Comparison of ENCODE assay signal across 8 mouse cellular contexts in the genomic region with DNA sequence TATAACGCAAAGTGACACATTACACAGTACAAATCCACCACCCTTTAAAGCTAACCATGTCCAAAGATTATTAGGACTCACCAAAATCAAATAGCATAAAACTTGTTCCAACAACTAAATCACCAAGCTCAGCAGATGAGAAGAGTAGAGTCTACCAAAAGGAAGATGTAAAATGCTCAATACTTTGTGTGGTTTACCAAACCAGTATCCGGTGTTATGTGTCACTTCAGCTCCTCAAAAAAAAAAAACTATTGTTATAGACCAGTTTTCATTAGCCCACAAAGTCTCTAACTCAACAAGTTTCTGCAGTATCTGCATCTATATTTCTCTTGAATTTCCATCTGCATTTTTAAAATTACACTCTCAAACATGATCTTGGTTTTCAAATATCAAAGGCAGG. TPM values are rescaled to one million over a fixed set of nuclear protein-coding genes. Genes with fewer than 3 reads are reported as not detected.
DNase-seq lines count a peak whose midpoint lies in the region; ATAC-seq and TF ChIP-seq lines count a peak whose summit lies in the region.

No protein-coding gene starts in this region.

- TF ChIP-seq CTCF in heart, postnatal 0 days (IDR thresholded peaks at IDR 0.05; ENCODE audit: low read depth) = no peak
- TF ChIP-seq CTCF in G1E (IDR thresholded peaks at IDR 0.05; ENCODE audit: low read depth, low read length) = no peak

- H3K27me3 ChIP-seq in heart, postnatal 0 days (ENCODE audit: control insufficient read depth, insufficient read depth, low read length) = no peaks in the 10 kb centered on the region
- no peaks in the 10 kb centered on the region for H3K27me3 ChIP-seq in G1E (ENCODE audit: insufficient read depth, low read length)
- H3K27me3 ChIP-seq in hindbrain, embryonic 14.5 days (ENCODE audit: control insufficient read depth, insufficient read depth, low read length) = no peaks in the 10 kb centered on the region
- H3K27me3 ChIP-seq in midbrain, embryonic 13.5 days = no peaks in the 10 kb centered on the region

- H3K4me2 ChIP-seq in heart, postnatal 0 days (ENCODE audit: low read depth, low read length) = peak overlapping the region; percentile 80
- H3K4me2 ChIP-seq in hindbrain, embryonic 14.5 days (replicated peaks) = peak overlapping the region; percentile 67
- H3K4me2 ChIP-seq in midbrain, embryonic 13.5 days (replicated peaks) = peak overlapping the region; percentile 60

- no peak for DNase-seq in heart, postnatal 0 days (ENCODE audit: low spot score)
- no peak for DNase-seq in heart, adult 9 months (ENCODE audit: low spot score in 2 of 2)
- DNase-seq in G1E (ENCODE audit: low spot score) = no peak
- DNase-seq in hindbrain, embryonic 14.5 days (ENCODE audit: low spot score) = no peak
- DNase-seq in layer of hippocampus, postnatal 10 days (ENCODE audit: low spot score in 2 of 2) = no peak
- DNase-seq in urinary bladder, postnatal 36 days (ENCODE audit: low spot score in 2 of 2) = no peak
- DNase-seq in cerebellum, adult 9-10 months = no peak

- H3K4me1 ChIP-seq in heart, postnatal 0 days (ENCODE audit: control insufficient read depth, insufficient read depth) = peaks cover 13% of the 10 kb centered on the region; the same call in 1 of the 2 replicates
- H3K4me1 ChIP-seq in G1E (ENCODE audit: insufficient read depth, low read depth, low read length) = peaks cover 37% of the 10 kb centered on the region
- H3K4me1 ChIP-seq in hindbrain, embryonic 14.5 days (replicated peaks; ENCODE audit: control insufficient read depth, insufficient read depth, low read length) = peaks cover 22% of the 10 kb centered on the region
- peaks cover 20% of the 10 kb centered on the region for H3K4me1 ChIP-seq in midbrain, embryonic 13.5 days (replicated peaks)

- peak overlapping the region; percentile 49; the same call in 1 of the 2 replicates for H3K27ac ChIP-seq in heart, postnatal 0 days (ENCODE audit: low read depth)
- peak overlapping the region; percentile 100; the same call in 1 of the 2 replicates for H3K27ac ChIP-seq in hindbrain, embryonic 14.5 days
- H3K27ac ChIP-seq in midbrain, embryonic 13.5 days = 0 out of 2 replicates have a peak overlapping the region, but pooled peaks have one; percentile 100

- TF ChIP-seq EP300 in heart, postnatal 0 days (IDR thresholded peaks at IDR 0.05; ENCODE audit: low read depth) = no peak

- 35% methylated on average over 2 of the region's 2 CpGs for WGBS in heart, postnatal 0 days
- 50% methylated on average over 2 of the region's 2 CpGs for WGBS in hindbrain, embryonic 14.5 days
- WGBS in midbrain, embryonic 13.5 days = 54% methylated on average over 2 of the region's 2 CpGs

- no peaks in the 10 kb centered on the region for H3K9me3 ChIP-seq in heart, postnatal 0 days (replicated peaks; ENCODE audit: control insufficient read depth, low read length)
- no peaks in the 10 kb centered on the region for H3K9me3 ChIP-seq in G1E (replicated peaks)
- no peaks in the 10 kb centered on the region for H3K9me3 ChIP-seq in hindbrain, embryonic 14.5 days (ENCODE audit: control insufficient read depth, low read length)
- H3K9me3 ChIP-seq in midbrain, embryonic 13.5 days = no peaks in the 10 kb centered on the region

- H3K4me3 ChIP-seq in heart, postnatal 0 days (ENCODE audit: low read depth, low read length) = peak overlapping the region; percentile 85
- peak overlapping the region; percentile 95 for H3K4me3 ChIP-seq in G1E (ENCODE audit: low read depth, low read length)
- peak overlapping the region; percentile 81 for H3K4me3 ChIP-seq in hindbrain, embryonic 14.5 days (replicated peaks; ENCODE audit: low read length)
- peak overlapping the region; percentile 83 for H3K4me3 ChIP-seq in midbrain, embryonic 13.5 days (replicated peaks)

- no peak for ATAC-seq in heart, postnatal 0 days (ENCODE audit: insufficient read depth, low read depth)
- no peak for ATAC-seq in G1E (ENCODE audit: extremely low read depth, insufficient number of reproducible peaks, low FRiP score, poor library complexity, severe bottlenecking)
- no peak for ATAC-seq in hindbrain, embryonic 14.5 days (ENCODE audit: low FRiP score)
- no peak for ATAC-seq in midbrain, embryonic 13.5 days

- H3K36me3 ChIP-seq in heart, postnatal 0 days (replicated peaks; ENCODE audit: control insufficient read depth, insufficient read depth, low read length) = no peaks in the 10 kb centered on the region
- peaks cover 13% of the 10 kb centered on the region for H3K36me3 ChIP-seq in G1E (replicated peaks)
- no peaks in the 10 kb centered on the region for H3K36me3 ChIP-seq in hindbrain, embryonic 14.5 days (replicated peaks; ENCODE audit: control insufficient read depth, insufficient read depth)
- H3K36me3 ChIP-seq in midbrain, embryonic 13.5 days = no peaks in the 10 kb centered on the region

- H3K9ac ChIP-seq in heart, postnatal 0 days (replicated peaks; ENCODE audit: low read depth, low read length) = peak overlapping the region; percentile 99
- 0 out of 2 replicates have a peak overlapping the region, but pooled peaks have one; percentile 99 for H3K9ac ChIP-seq in hindbrain, embryonic 14.5 days
- H3K9ac ChIP-seq in midbrain, embryonic 13.5 days (replicated peaks) = no peak overlapping the region

RNA-seq across cellular contexts. Expression of a gene that starts 25.3 kb away (rescaled TPM):
- 33.5 and 34.7 TPM in 2 replicates for total RNA-seq in heart, postnatal 0 days (2014; rRNA removed; ENCODE audit: low replicate concordance)
- 7.5 and 8.3 TPM in 2 replicates for polyA plus RNA-seq in heart, postnatal 0 days (2015; fragmentation: Nextera tagmentation; extraction: Ambion mirVana)
- total RNA-seq in G1E (2014; fragmentation: Nextera tagmentation) = 95.3 and 100 TPM in 2 replicates
- 31.0 and 31.7 TPM in 2 replicates for total RNA-seq in G1E (2017)
- polyA plus RNA-seq in G1E (2012) = 143 and 170 TPM in 2 replicates
- 30.7 and 33.8 TPM in 2 replicates for polyA plus RNA-seq in hindbrain, embryonic 14.5 days (2014; fragmentation: Nextera tagmentation; extraction: Ambion mirVana)
- polyA plus RNA-seq in midbrain, embryonic 13.5 days (2015; fragmentation: Nextera tagmentation; extraction: Ambion mirVana) = 32.1 and 33.8 TPM in 2 replicates
- total RNA-seq in layer of hippocampus, postnatal 10 days (2021) = 10 to 100 TPM; 60.1 to 62.7 TPM

Comparison
In these comparisons a context has a peak if more than half of its experiments do, and no peak if none do; other contexts are left out.
1. H3K27ac ChIP-seq: peak in every context shown above with its lines; median percentile 100 in hindbrain, embryonic 14.5 days; 100 in midbrain, embryonic 13.5 days; 49 in heart, postnatal 0 days.